Mouse (Mus musculus): Measurements from ENCODE around the gene Kifap3. TPM values are rescaled to one million over a fixed set of nuclear protein-coding genes. Genes with fewer than 3 reads are reported as not detected.

The Kifap3 gene
- 1 to 10 TPM; 3.0 to 3.2 TPM for total RNA-seq (2023)

DNA sequence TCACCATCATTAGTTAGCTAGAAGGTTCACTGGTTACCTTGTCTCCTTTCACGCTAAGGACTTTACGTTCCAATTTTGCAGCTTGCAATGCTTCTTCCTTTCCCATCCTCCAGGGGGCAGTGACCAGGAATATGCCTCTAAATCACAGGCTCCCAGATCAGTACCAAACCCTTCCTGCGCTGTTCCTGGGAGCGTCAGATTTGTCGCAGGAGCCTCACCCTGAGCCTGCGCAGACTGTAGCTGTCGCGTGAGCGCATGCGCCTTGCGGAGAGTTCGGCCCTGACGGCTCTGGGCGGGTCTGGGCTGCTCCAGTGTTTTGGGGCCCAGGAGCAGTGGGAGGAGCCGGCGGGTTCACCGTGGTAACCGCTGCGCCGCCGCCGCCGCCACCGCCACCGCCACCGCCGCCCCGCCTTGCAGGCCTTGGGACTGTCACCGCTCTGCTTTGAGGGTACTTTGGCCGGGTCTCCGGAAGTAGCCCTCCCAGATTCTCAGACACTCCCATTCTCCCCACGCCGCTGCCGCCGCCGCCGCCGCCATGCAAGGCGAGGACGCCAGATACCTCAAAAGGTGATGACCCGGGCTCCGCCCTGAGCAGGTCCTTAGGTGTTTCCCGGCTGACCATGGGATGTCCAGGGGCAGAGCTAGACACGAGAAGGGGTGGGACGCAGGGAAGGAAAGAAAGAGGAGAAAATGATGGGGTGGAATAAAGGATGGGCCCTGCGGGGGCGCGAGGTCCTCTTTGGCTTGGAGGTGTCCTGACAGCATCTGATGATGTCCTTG is at the start of gene Kifap3:
TSS of gene Kifap3 (plus strand) at position 248 of the 780 bp plus-strand sequence.

DNA sequence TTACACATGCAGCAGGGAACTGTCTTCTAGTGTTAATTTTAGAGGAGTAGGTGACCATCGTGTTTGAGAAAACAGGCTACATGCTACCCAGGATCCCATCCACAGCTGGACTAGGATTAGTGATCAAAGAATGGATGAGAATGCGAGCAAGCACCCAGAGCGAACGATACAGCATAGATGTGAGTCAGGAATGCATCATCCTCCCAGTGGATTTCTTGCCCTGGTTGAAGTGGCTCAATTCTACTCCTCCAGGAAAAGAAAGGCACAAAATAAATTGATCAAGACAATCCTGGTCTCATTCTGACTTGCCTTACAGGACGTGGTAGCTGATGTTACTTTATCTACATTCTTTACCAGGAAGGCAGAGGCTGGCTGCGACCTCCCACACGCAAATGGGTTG is 149.5 kb downstream of the Kifap3 start, which contains the start of gene Scyl3:
TSS of gene Scyl3 (plus strand) at position 255 of the 400 bp plus-strand sequence.

Other genes with a start within 250 kb of the Kifap3 start
- gene Mettl11b, start 54.4 kb upstream of the Kifap3 start, total RNA-seq (2023) = not detected
- gene Scyl3, start 149.5 kb downstream of the Kifap3 start, total RNA-seq (2023) = 10 to 100 TPM; 37.7 to 45.7 TPM
- gene BC055324, start 215.2 kb downstream of the Kifap3 start, total RNA-seq (2023) = 10 to 100 TPM in 1 of 2 experiments, 1 to 10 TPM in 1; 9.4 to 10.4 TPM
- 10 to 100 TPM in 1 of 2 experiments, 1 to 10 TPM in 1; 6.2 to 10.4 TPM for gene Mettl18, start 215.3 kb downstream of the Kifap3 start, total RNA-seq (2023)